Mouse (Mus musculus) myocyte (in vitro differentiated cells): ENCODE measurements around the gene Misp. TPM values are rescaled to one million over a fixed set of nuclear protein-coding genes. Genes with fewer than 3 reads are reported as not detected.

Source experiments
- H3K27me3 ChIP-seq: one replicate; pipeline ENCODE4 v1.6.1; 2011; ENCODE audit not compliant: control insufficient read depth, insufficient read depth, insufficient read length
- H3K36me3 ChIP-seq: one replicate; pipeline ENCODE4 v1.6.1; 2011; ENCODE audit not compliant: control insufficient read depth, insufficient read depth
- H3K4me2 ChIP-seq: one replicate; pipeline ENCODE4 v1.6.1; 2011; ENCODE audit warnings: low read depth, control low read depth
- H3K4me3 ChIP-seq: one replicate; pipeline ENCODE4 v1.5.1; 2011; ENCODE audit warnings: mild to moderate bottlenecking, control low read depth, moderate library complexity
- H3K79me2 ChIP-seq: one replicate; pipeline ENCODE4 v1.6.1; 2011; ENCODE audit not compliant: control insufficient read depth, insufficient read depth
- H3ac ChIP-seq: one replicate; pipeline ENCODE4 v1.6.1; 2011; ENCODE audit not compliant: control insufficient read depth, insufficient read length
- CEBPB ChIP-seq: IDR thresholded peaks from 2 replicates; pipeline ENCODE4 v1.6.1; 2011; ENCODE audit warnings: mild to moderate bottlenecking, moderate library complexity; ENCODE audit not compliant: poor library complexity, insufficient read depth, severe bottlenecking
- E2F4 ChIP-seq: IDR thresholded peaks from one replicate; pipeline ENCODE4 v1.6.1; 2011; ENCODE audit warnings: mild to moderate bottlenecking, control low read depth, moderate library complexity; ENCODE audit not compliant: insufficient read depth
- MAX ChIP-seq: IDR thresholded peaks from one replicate; pipeline ENCODE4 v1.6.1; 2011; ENCODE audit warnings: low read depth, mild to moderate bottlenecking, control low read depth
- MYOD1 ChIP-seq, 3 experiments: IDR thresholded peaks; one replicate each; pipeline ENCODE4 v1.6.1; 2011; ENCODE audit warnings: control low read depth in 2 of 3, low read depth in 2 of 3, mild to moderate bottlenecking in 2 of 3, moderate library complexity in 1 of 3; ENCODE audit not compliant: insufficient read length in 2 of 3, control insufficient read depth in 1 of 3
- MYOG ChIP-seq, 3 experiments: IDR thresholded peaks; one replicate each; pipeline ENCODE4 v1.6.1; 2011; ENCODE audit warnings: control low read depth in 2 of 3, low read depth in 2 of 3, mild to moderate bottlenecking in 2 of 3; ENCODE audit not compliant: insufficient read length in 2 of 3, control insufficient read depth in 1 of 3, insufficient read depth in 1 of 3
- POLR2A ChIP-seq: IDR thresholded peaks from one replicate; pipeline ENCODE4 v1.6.1; 2011; ENCODE audit warnings: low read depth, mild to moderate bottlenecking, control low read depth, moderate library complexity; ENCODE audit not compliant: insufficient read length
- POLR2AphosphoS2 ChIP-seq: IDR thresholded peaks from one replicate; pipeline ENCODE4 v1.6.1; 2011; ENCODE audit warnings: low read depth, control low read depth; ENCODE audit not compliant: insufficient read length
- REST ChIP-seq: IDR thresholded peaks from one replicate; pipeline ENCODE4 v1.6.1; 2011; ENCODE audit warnings: mild to moderate bottlenecking, control low read depth, moderate library complexity; ENCODE audit not compliant: insufficient read depth, insufficient read length
- SRF ChIP-seq: IDR thresholded peaks from one replicate; pipeline ENCODE4 v1.6.1; 2011; ENCODE audit warnings: low read depth; ENCODE audit not compliant: control insufficient read depth, insufficient read length
- TCF12 ChIP-seq: IDR thresholded peaks from one replicate; pipeline ENCODE4 v1.6.1; 2011; ENCODE audit warnings: mild to moderate bottlenecking, control low read depth; ENCODE audit not compliant: poor library complexity, insufficient read depth, severe bottlenecking
- TCF3 ChIP-seq: IDR thresholded peaks from one replicate; pipeline ENCODE4 v1.6.1; 2011; ENCODE audit warnings: low read depth, control low read depth; ENCODE audit not compliant: insufficient read length
- USF1 ChIP-seq: IDR thresholded peaks from one replicate; pipeline ENCODE4 v1.6.1; 2011; ENCODE audit warnings: low read depth, mild to moderate bottlenecking, control low read depth, moderate library complexity
- polyA plus RNA-seq: library from polyadenylated mRNA; unstranded; fragments of >200 nt; fragmentation: generic; extraction: Trizol; gene quantifications from one replicate; pipeline ENCODE4 v1.2.1, GENCODE M21; 2012; ENCODE audit warnings: missing spikeins

Misp gene
- polyA plus RNA-seq, 1 experiment, result 0.06 TPM

GRCm38 (mm10) chr10:79879527-79879926 is 58.7 kb downstream of the Misp start:
- H3ac ChIP-seq, result no peak overlapping the region
- no peaks in the 10 kb centered on the region for H3K36me3 ChIP-seq
- H3K79me2 ChIP-seq, result no peaks in the 10 kb centered on the region
- TF ChIP-seq POLR2A (no peak), MYOG (IDR thresholded peaks at IDR 0.05; ENCODE audit: control insufficient read depth in 1 of 3, insufficient read depth in 1 of 3, insufficient read length in 2 of 3, low read depth in 2 of 3) (no peak), USF1 (no peak), E2F4 (no peak), MYOD1 (IDR thresholded peaks at IDR 0.05; ENCODE audit: control insufficient read depth in 1 of 3, insufficient read length in 2 of 3, low read depth in 2 of 3) (no peak), REST (no peak), MAX (no peak), CEBPB (no peak), POLR2AphosphoS2 (no peak), SRF (no peak), TCF3 (no peak), TCF12 (no peak)
- H3K4me2 ChIP-seq, result no peak overlapping the region
- no peaks in the 10 kb centered on the region for H3K27me3 ChIP-seq
- no peak overlapping the region for H3K4me3 ChIP-seq

Other genes with a start within 250 kb of the Misp start
- gene Theg, start 233.7 kb upstream of the Misp start, polyA plus RNA-seq, result not detected
- gene C2cd4c, start 207.0 kb upstream of the Misp start, polyA plus RNA-seq, result 0.01 TPM
- gene Shc2, start 183.1 kb upstream of the Misp start, polyA plus RNA-seq, result 2.3 TPM
- not detected for gene Odf3l2, start 175.3 kb upstream of the Misp start, polyA plus RNA-seq
- not detected for gene Madcam1, start 156.4 kb upstream of the Misp start, polyA plus RNA-seq
- 80.2 TPM for gene Tpgs1, start 151.6 kb upstream of the Misp start, polyA plus RNA-seq
- gene Cdc34, start 138.8 kb upstream of the Misp start, polyA plus RNA-seq, result 299 TPM
- gene Gzmm, start 132.0 kb upstream of the Misp start, polyA plus RNA-seq, result 0.71 TPM
- gene Bsg, start 116.5 kb upstream of the Misp start, polyA plus RNA-seq, result 1,268 TPM
- gene Hcn2, start 104.4 kb upstream of the Misp start, polyA plus RNA-seq, result 0.35 TPM
- 82.3 TPM for gene Polrmt, start 74.4 kb upstream of the Misp start, polyA plus RNA-seq
- gene Fgf22, start 65.9 kb upstream of the Misp start, polyA plus RNA-seq, result 0.26 TPM
- 91.3 TPM for gene Rnf126, start 54.0 kb upstream of the Misp start, polyA plus RNA-seq
- gene Fstl3, start 43.7 kb upstream of the Misp start, polyA plus RNA-seq, result 28.9 TPM
- 0.07 TPM for gene Prss57, start 30.0 kb upstream of the Misp start, polyA plus RNA-seq
- gene Palm, start 27.4 kb upstream of the Misp start, polyA plus RNA-seq, result 70.0 TPM
- gene Ptbp1, start 33.4 kb downstream of the Misp start, polyA plus RNA-seq, result 158 TPM
- 0.22 TPM for gene Prtn3, start 53.5 kb downstream of the Misp start, polyA plus RNA-seq
- 5.4 TPM for gene Plppr3, start 53.6 kb downstream of the Misp start, polyA plus RNA-seq
- not detected for gene Elane, start 65.3 kb downstream of the Misp start, polyA plus RNA-seq
- not detected for gene Cfd, start 69.9 kb downstream of the Misp start, polyA plus RNA-seq
- gene Med16, start 87.9 kb downstream of the Misp start, polyA plus RNA-seq, result 31.4 TPM
- not detected for gene Gm26602, start 89.9 kb downstream of the Misp start, polyA plus RNA-seq
- 0.59 TPM for gene Kiss1r, start 96.0 kb downstream of the Misp start, polyA plus RNA-seq
- 69.0 TPM for gene R3hdm4, start 100.2 kb downstream of the Misp start, polyA plus RNA-seq
- gene Arid3a, start 106.1 kb downstream of the Misp start, polyA plus RNA-seq, result 1.2 TPM
- 35.1 TPM for gene Wdr18, start 139.2 kb downstream of the Misp start, polyA plus RNA-seq
- gene Grin3b, start 149.7 kb downstream of the Misp start, polyA plus RNA-seq, result 0.73 TPM
- gene Tmem259, start 163.3 kb downstream of the Misp start, polyA plus RNA-seq, result 152 TPM
- 109 TPM for gene Cnn2, start 167.6 kb downstream of the Misp start, polyA plus RNA-seq
- 15.6 TPM for gene Abca7, start 175.5 kb downstream of the Misp start, polyA plus RNA-seq
- 0.53 TPM for gene Arhgap45, start 195.7 kb downstream of the Misp start, polyA plus RNA-seq
- gene Polr2e, start 218.8 kb downstream of the Misp start, polyA plus RNA-seq, result 209 TPM
- 1,278 TPM for gene Gpx4, start 226.2 kb downstream of the Misp start, polyA plus RNA-seq